Mouse (Mus musculus) lung, adult 2 months (tissue): ENCODE data around the gene Noto.

ENCODE experiments used
- CTCF ChIP-seq: fragments of 200-500 bp; IDR thresholded peaks from 2 replicates; pipeline ENCODE4 v1.5.1; 2011; ENCODE audit warnings: mild to moderate bottlenecking, low read length, control low read depth; ENCODE audit not compliant: insufficient read depth
- POLR2A ChIP-seq: fragments of 200-500 bp; IDR thresholded peaks from 2 replicates; pipeline ENCODE4 v1.6.1; 2011; ENCODE audit warnings: low read depth, mild to moderate bottlenecking, control low read depth, low read length, borderline replicate concordance; ENCODE audit errors: extremely low read depth

- TF ChIP-seq CTCF (no peak), POLR2A (no peak)
Measured at GRCm38 (mm10) chr6:85423836-85424379, at the start of gene Noto.
